Mouse (Mus musculus) erythroblast, embryonic 14.5 days (primary cell): ENCODE measurements around the gene Krtap5-4.

Experiments
- GATA1 ChIP-seq: IDR thresholded peaks from 2 replicates; pipeline ENCODE4 v1.6.1; 2012; ENCODE audit warnings: low read length, inconsistent platforms, mixed read lengths
- TAL1 ChIP-seq: IDR thresholded peaks from 3 replicates; pipeline ENCODE4 v1.6.1; 2012; ENCODE audit warnings: low read length, inconsistent platforms, mixed read lengths

DNA sequence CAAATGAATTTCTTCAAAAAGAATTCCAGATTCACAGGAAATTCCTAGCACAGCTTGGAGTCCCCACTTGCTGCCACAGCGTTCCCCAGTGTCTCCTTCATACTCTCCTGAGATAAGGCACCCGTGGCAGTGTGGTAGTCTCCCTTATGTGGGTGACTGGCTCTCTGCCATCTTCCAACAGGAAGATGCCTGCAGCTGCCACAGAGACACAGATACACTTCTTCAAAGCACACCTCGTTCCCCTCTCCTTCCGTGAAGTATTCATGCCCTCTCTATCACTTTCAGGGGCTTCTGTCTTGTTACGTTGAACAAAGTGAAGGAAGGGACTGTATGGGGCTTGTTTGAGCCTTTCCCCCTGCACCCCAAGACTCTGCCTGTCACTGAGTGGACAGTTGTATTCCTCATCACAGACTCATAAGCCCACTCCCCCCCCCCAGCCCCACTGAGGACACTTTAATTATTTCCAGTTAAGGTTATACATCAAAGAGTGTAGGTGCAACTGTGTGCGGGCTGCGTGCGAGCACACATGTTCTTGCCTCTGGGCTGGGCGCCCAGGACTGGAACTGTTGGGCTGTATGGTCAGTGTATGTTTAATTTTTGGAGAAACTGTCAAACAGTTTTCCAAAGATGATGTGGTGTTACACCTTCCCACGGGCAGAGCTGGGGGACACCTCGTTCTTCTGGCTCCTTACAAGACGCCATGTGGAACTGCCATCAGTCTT lies 20.2 kb downstream of the Krtap5-4 start:
- no peak for TF ChIP-seq GATA1
- TF ChIP-seq TAL1 = no peak
